Mouse (Mus musculus): Measurements from ENCODE around the gene Wdr48. TPM values are rescaled to one million over a fixed set of nuclear protein-coding genes. Genes with fewer than 3 reads are reported as not detected.

Wdr48 gene
- polyA plus RNA-seq, 1 experiment from 2014 or later = 82.5 TPM

DNA sequence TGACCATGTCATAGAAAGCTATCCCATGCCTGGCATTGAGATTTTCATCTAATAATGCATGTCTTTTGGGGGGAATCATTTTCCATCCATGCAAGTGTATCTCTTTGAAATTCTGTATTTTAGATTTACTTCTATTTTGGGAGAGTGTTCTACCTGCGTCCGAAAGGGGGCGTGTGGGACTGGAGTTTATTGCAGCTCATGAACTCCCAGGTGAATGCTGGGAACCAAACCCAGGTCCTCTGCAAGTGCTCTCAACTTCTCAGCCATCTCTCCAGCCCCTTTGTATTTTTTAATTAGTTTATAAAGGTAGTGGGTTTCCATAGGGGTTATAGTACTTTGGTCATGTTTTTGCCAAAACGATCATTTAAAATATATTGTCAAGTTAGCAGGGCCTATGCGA is 797 bp upstream of the Wdr48 start:
- Histone ChIP-seq H3K4me1 (peaks cover 33% of the 10 kb centered on the region), H3K27me3 (no peaks in the 10 kb centered on the region), H3K4me3 (peak overlapping the region; percentile 93), H3K4me2 (replicated peaks) (peak overlapping the region; percentile 89; the same call in 1 of the 2 replicates), H3K9me3 (no peaks in the 10 kb centered on the region), H3K9ac (replicated peaks) (0 out of 2 replicates have a peak overlapping the region, but pooled peaks have one; percentile 83), H3K36me3 (no peaks in the 10 kb centered on the region), H3K27ac (replicated peaks) (peak overlapping the region; percentile 87; the same call in 1 of the 2 replicates)
- WGBS = 91% methylated on average over 5 of the region's 5 CpGs
- no peak for ATAC-seq (replicated peaks)

DNA sequence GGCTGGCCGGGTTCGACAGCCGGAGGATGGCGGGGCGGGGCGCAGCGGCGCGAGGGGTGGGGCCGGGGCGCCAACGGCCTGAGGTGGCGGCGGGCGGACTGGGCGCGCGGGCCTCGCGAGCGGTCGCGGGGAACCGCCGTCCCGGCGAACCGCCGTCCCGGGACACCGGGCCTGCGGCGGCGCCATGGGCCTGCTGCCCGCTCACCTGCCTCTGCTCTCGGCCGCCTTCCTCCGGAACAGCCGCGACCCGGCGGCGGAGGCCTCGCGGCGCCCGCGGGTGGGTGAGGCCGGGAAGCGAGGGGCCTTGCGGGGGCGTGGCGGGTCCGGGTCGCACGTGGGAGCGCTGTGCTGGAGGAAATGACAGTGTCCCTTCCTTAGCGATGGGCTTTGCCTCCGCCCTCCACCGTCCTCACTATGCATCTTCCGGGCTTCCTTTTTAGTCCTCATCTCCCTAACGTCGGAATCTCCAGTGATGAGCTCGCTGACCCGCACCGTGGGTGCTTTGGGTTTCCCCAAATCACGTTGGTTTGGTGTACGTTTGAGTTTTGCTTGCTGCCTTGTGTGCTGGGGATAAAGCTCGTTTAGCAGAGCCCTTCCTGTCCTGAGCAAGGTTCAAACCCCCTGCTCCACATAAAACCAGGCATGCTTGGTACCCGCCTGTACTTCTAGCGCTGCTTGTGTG is 503 bp downstream of the Wdr48 start:
- no peaks in the 10 kb centered on the region for H3K9me3 ChIP-seq
- peak overlapping the region; percentile 87 for H3K27ac ChIP-seq (replicated peaks)
- peaks cover 2% of the 10 kb centered on the region; the same call in 1 of the 2 replicates for H3K36me3 ChIP-seq
- peak overlapping the region; percentile 93 for H3K4me3 ChIP-seq
- H3K4me1 ChIP-seq = peaks cover 20% of the 10 kb centered on the region
- no peaks in the 10 kb centered on the region for H3K27me3 ChIP-seq
- ATAC-seq (replicated peaks) = peak; percentile 78
- WGBS = 1% methylated on average over 53 of the region's 71 CpGs
- peak overlapping the region; percentile 89 for H3K4me2 ChIP-seq (replicated peaks)
- peak overlapping the region; percentile 83 for H3K9ac ChIP-seq (replicated peaks)

DNA sequence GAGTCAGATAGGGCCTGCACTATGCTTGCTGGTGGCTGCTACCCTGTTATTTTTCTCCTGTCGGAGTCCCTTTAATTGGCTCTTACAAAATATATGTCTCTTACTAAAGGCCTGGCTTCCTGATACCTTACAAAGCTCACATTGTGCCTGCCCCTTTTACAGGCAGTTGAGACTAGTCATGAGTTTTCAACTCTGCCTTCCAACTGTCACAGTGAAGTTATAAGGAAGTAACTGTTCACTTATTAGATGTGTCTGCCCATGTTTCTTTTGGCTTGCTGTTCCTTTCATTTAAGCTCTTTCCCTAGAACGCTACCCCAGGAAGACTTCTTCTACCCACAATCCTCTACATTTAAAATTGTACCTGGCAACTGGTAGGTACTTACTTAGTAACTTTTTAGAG is 4.8 kb downstream of the Wdr48 start:
- 95% methylated on average over 2 of the region's 2 CpGs for WGBS
- Histone ChIP-seq H3K4me3 (no peak overlapping the region), H3K27me3 (no peaks in the 10 kb centered on the region), H3K36me3 (peaks cover 26% of the 10 kb centered on the region), H3K4me2 (replicated peaks) (no peak overlapping the region), H3K4me1 (peaks cover 12% of the 10 kb centered on the region), H3K27ac (replicated peaks) (no peak overlapping the region), H3K9ac (replicated peaks) (no peak overlapping the region), H3K9me3 (no peaks in the 10 kb centered on the region)
- no peak for ATAC-seq (replicated peaks)

DNA sequence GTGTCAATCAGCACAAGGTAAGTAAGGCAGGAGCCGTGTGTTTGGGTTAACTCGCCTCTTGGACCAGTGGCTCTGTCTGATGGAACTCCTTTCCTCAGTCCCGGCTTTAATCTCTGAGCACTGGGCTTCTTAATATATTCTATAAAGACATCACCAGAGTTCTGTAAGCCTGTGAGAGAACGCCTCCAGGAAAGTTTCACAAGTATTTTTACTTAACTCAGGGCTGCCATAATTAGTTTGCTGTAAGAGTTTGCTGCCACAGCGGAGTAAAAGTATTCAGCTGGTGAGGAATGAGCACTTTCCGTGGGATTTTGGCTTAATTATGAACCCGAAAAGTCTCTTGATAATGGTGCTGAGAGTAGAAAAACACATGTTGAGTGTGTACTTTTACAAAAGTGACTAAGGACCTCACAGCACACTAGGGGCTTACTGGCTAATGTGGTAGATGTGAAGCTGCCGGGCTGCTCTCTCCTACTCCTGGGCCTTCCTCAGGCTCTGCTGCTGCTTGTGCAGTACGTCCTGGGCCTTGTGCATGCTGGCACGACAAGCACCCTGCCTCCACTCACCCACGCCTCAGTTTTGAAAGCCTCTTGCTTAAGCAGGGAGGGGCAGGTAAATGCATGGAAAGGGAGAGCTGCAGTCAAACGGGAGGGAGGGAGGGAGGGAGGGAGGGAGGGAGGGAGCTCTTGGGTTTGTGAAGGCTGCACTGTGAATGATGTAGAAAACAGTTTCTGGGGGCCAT is 7.9 kb downstream of the Wdr48 start:
- Histone ChIP-seq H3K4me1 (no peaks in the 10 kb centered on the region), H3K27ac (replicated peaks) (no peak overlapping the region), H3K4me2 (replicated peaks) (no peak overlapping the region), H3K36me3 (peaks cover 56% of the 10 kb centered on the region), H3K4me3 (no peak overlapping the region), H3K9me3 (no peaks in the 10 kb centered on the region), H3K27me3 (no peaks in the 10 kb centered on the region), H3K9ac (replicated peaks) (no peak overlapping the region)
- 87% methylated on average over 12 of the region's 12 CpGs for WGBS
- no peak for ATAC-seq (replicated peaks)

DNA sequence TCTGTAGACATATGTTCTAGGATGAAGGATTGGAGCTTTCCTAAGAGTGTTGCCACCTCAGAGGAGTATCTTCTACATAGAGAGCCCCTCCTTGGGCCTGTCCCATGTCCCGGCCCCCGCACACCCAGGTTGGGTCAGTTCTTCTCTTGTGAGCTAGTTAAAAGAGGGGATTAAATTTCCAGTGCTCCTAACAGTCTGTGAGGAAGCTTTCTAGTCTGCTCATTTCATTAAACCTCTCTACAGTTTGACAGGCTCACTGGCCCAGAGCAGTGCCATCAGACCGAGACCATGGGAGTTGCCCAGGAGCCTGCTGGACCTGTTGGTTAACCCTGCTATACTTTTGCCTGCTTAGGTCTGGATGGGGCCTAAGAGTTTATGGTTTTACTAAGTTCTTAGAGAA is 14.0 kb downstream of the Wdr48 start:
- Histone ChIP-seq H3K36me3 (peaks cover 92% of the 10 kb centered on the region), H3K9ac (replicated peaks) (no peak overlapping the region), H3K27ac (replicated peaks) (no peak overlapping the region), H3K9me3 (no peaks in the 10 kb centered on the region), H3K4me3 (no peak overlapping the region), H3K4me2 (replicated peaks) (no peak overlapping the region), H3K4me1 (no peaks in the 10 kb centered on the region), H3K27me3 (no peaks in the 10 kb centered on the region)
- ATAC-seq (replicated peaks) = no peak
- 97% methylated on average over 3 of the region's 3 CpGs for WGBS

DNA sequence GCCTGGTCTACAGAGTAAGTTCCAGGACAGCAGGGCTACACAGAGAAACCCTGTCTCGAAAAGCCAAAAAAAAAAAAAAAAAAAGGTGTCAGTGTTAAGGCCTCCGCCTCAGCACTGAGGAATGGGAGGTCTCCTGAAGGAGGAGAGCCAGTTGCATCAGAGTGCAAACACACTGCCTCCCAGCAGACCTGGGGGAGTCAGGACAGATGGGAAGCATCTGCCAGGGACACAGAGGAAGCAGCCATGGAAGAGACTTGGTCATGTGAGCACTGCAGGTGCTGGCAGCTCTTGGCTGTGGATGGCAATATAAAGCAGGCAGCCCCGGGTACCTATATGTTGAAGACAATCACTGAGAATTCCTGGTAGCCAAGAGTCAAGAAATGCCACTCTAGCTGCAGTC is 15.3 kb downstream of the Wdr48 start:
- no peak overlapping the region for H3K9ac ChIP-seq (replicated peaks)
- H3K27ac ChIP-seq (replicated peaks) = no peak overlapping the region
- peaks cover 92% of the 10 kb centered on the region for H3K36me3 ChIP-seq
- H3K27me3 ChIP-seq = no peaks in the 10 kb centered on the region
- no peaks in the 10 kb centered on the region for H3K4me1 ChIP-seq
- no peak overlapping the region for H3K4me3 ChIP-seq
- no peak for ATAC-seq (replicated peaks)
- H3K4me2 ChIP-seq (replicated peaks) = no peak overlapping the region
- H3K9me3 ChIP-seq = no peaks in the 10 kb centered on the region
- WGBS = 91% methylated on average over 3 of the region's 3 CpGs

DNA sequence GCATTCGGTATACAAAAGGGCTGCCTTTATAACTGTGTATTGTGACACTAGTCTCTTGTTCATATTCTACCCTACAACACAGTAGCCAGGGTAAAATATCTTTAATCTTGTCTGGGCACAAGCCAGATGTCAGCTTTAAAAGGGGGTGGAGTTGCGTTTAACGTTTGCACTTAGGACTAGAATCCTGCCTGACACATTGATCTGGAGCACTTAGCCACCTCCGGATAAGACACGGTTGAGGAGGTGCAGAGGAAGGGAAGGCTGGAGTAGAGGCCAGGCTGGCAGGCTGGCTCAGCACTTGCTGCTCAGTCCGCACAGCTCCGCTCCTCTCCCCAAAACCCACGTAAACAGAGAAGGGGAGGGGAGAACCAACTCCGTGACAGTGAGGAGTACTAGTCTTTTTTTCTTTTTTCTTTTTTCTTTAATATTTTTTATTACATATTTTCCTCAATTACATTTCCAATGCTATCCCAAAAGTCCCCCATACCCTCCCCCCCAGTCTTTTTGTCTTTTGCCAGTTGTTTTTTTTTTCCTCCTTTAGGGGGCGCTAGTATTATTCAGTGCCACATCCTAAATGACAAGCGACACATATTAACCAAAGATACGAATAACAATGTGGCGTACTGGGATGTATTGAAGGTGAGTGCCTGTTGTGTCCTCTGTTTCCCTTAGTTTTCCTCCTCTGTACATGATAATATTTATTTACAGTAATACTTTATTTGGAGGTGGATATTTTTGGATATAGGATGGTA is 18.6 kb downstream of the Wdr48 start:
- WGBS = 79% methylated on average over 13 of the region's 13 CpGs
- H3K27ac ChIP-seq (replicated peaks) = no peak overlapping the region
- H3K27me3 ChIP-seq = no peaks in the 10 kb centered on the region
- H3K4me2 ChIP-seq (replicated peaks) = no peak overlapping the region
- no peaks in the 10 kb centered on the region for H3K9me3 ChIP-seq
- no peak for ATAC-seq (replicated peaks)
- H3K9ac ChIP-seq (replicated peaks) = no peak overlapping the region
- peaks cover 84% of the 10 kb centered on the region for H3K36me3 ChIP-seq
- H3K4me3 ChIP-seq = no peak overlapping the region
- no peaks in the 10 kb centered on the region for H3K4me1 ChIP-seq

DNA sequence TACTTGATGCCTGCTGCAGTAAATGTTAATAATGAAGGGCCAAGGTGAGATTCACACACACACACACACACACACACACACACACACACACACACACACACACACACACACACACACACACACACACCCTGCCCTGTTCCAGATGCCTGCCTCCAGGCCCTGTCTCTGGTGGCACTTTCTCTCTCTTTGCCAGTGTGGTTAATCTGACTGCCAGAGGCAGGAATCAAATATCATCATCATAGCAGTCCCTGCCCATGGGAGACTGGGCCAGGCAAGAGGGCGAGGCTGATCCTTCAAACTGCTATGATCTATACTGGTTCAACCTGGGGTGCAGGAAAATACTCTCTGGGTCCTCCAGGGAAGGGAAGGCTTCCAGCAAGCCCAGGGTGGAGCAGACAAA is 25.2 kb downstream of the Wdr48 start:
- H3K4me3 ChIP-seq = no peak overlapping the region
- H3K4me1 ChIP-seq = no peaks in the 10 kb centered on the region
- no peak overlapping the region for H3K27ac ChIP-seq (replicated peaks)
- WGBS = 93% methylated on average over 1 of the region's 1 CpGs
- H3K9me3 ChIP-seq = no peaks in the 10 kb centered on the region
- H3K9ac ChIP-seq (replicated peaks) = no peak overlapping the region
- no peak overlapping the region for H3K4me2 ChIP-seq (replicated peaks)
- no peak for ATAC-seq (replicated peaks)
- no peaks in the 10 kb centered on the region for H3K27me3 ChIP-seq
- peaks cover 76% of the 10 kb centered on the region for H3K36me3 ChIP-seq

DNA sequence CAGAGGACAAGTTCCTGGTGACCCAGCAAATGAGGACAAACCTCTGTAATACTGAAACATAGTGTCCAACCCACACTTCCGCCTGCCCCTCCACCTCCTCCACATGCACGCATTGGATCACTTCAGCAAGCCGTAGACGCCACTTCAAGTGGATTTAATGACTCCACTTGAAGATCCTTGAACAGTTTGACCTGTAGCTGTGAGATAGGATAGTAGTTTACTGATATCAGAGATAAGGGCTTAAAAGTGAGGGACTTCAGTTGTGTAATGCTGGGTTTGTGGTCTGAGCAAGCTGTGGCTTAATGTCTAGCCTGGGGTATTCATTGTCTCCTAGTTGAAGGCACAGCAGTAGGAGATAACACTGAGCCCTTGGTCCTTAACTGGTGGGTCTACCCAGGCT is 28.8 kb downstream of the Wdr48 start:
- Histone ChIP-seq H3K27me3 (no peaks in the 10 kb centered on the region), H3K4me1 (no peaks in the 10 kb centered on the region), H3K27ac (replicated peaks) (no peak overlapping the region), H3K9me3 (no peaks in the 10 kb centered on the region), H3K4me2 (replicated peaks) (no peak overlapping the region), H3K36me3 (peaks cover 85% of the 10 kb centered on the region), H3K9ac (replicated peaks) (no peak overlapping the region), H3K4me3 (no peak overlapping the region)
- no peak for ATAC-seq (replicated peaks)
- WGBS = 89% methylated on average over 4 of the region's 4 CpGs

DNA sequence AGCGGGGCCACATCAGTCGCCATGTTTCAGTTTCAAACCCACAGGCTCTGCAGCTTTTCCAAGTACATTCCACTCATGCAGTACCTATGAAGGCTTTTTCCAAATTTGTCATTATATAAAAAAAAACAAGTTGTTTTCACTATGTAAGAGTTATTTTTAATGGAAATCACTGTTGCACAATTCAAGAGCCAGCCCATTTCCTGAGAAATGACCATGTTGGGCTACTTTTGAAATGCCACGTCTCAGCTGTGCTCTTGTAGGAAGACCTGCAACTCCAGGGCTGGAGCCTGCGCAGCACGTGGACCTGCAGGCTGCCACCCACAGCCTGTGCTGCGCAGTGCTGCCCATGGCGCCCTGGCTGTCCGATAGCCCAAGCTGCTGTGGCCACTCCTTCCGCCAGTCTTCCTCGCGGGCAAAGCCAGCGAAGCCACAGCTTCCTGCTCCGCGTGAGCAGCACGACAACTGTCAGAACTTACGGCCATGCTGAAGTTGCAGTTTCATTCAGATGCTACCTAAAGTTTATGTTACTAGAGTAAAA is 30.5 kb downstream of the Wdr48 start:
- no peak overlapping the region for H3K4me3 ChIP-seq

DNA sequence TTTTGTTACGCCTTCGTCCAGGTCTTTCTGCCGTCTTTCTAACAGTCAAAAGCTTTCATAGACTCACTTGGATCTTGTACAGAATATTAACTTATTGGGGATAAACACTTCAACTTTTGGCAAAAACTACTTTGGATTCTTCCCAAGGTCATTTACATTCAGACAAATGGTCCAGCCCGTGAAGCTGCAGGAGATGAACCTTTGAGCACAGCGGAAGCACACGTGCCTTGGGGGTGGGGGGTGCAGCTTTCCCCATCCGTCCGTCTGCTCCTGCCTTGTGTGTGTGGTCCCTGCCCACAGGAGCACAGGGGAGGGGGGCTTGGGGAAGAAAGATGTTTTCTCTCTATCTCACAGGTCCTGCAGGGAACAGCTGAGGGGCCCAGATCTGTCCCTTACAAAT is 31.1 kb downstream of the Wdr48 start:
- 64% methylated on average over 8 of the region's 8 CpGs for WGBS

More for the DNA sequence above, 30.5 kb downstream of the Wdr48 start:
- no peak for ATAC-seq (replicated peaks)
- Histone ChIP-seq H3K4me1 (no peaks in the 10 kb centered on the region), H3K36me3 (peaks cover 83% of the 10 kb centered on the region), H3K27me3 (no peaks in the 10 kb centered on the region), H3K27ac (replicated peaks) (no peak overlapping the region), H3K9ac (replicated peaks) (no peak overlapping the region), H3K4me2 (replicated peaks) (no peak overlapping the region), H3K9me3 (no peaks in the 10 kb centered on the region)
- 93% methylated on average over 16 of the region's 16 CpGs for WGBS

DNA sequence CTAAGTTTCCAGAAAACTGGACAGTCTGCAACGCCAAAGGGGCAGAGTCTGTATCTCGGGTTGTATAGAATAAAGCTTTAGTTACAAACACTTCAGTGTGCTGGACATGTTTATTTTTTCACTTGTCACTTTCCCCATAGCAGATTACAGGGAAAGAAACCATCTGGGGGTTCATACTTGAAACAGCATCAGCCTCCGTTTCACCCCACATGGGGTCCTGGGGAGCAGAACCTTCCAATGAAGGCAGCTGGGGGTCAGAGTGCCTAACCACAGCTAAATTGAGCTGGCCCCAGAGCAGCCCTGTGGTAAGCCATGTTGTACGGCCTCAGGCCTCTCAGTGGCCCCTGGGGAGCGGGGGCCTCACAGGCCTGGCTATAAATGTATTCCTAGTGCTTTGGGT is 31.8 kb downstream of the Wdr48 start:
- Histone ChIP-seq H3K9ac (replicated peaks) (no peak overlapping the region), H3K4me3 (no peak overlapping the region), H3K27ac (replicated peaks) (no peak overlapping the region), H3K4me1 (no peaks in the 10 kb centered on the region), H3K27me3 (no peaks in the 10 kb centered on the region), H3K4me2 (replicated peaks) (no peak overlapping the region), H3K36me3 (peaks cover 73% of the 10 kb centered on the region), H3K9me3 (no peaks in the 10 kb centered on the region)
- no peak for ATAC-seq (replicated peaks)
- 90% methylated on average over 5 of the region's 5 CpGs for WGBS

More for the DNA sequence above, 31.1 kb downstream of the Wdr48 start:
- no peak overlapping the region for H3K9ac ChIP-seq (replicated peaks)
- no peak overlapping the region for H3K4me3 ChIP-seq
- no peaks in the 10 kb centered on the region for H3K4me1 ChIP-seq
- no peaks in the 10 kb centered on the region for H3K27me3 ChIP-seq
- no peak overlapping the region for H3K27ac ChIP-seq (replicated peaks)
- no peak for ATAC-seq (replicated peaks)
- no peaks in the 10 kb centered on the region for H3K9me3 ChIP-seq
- H3K4me2 ChIP-seq (replicated peaks) = no peak overlapping the region
- H3K36me3 ChIP-seq = peaks cover 80% of the 10 kb centered on the region

Measured in forebrain, embryonic 15.5 days (tissue).